Mouse (Mus musculus): Measurements from ENCODE around the gene Mroh8. TPM values are rescaled to one million over a fixed set of nuclear protein-coding genes. Genes with fewer than 3 reads are reported as not detected.
"Not testable (repeated sequence)": the region's sequence is repeated elsewhere in the genome, so short reads cannot be mapped to it uniquely, and the experiment has no call there.

Gene Mroh8
- total RNA-seq, 2 experiments from 2014 or later = not detected

- ATAC-seq (replicated peaks; ENCODE audit: low FRiP score, low TSS enrichment, poor library complexity, severe bottlenecking) = peak; percentile 33
These were observed 75.6 kb downstream of the Mroh8 start for GRCm38 (mm10) chr2:157203459-157204365.

- ATAC-seq (replicated peaks; ENCODE audit: low FRiP score, low TSS enrichment, poor library complexity, severe bottlenecking) = no peak
These were observed 76.3 kb downstream of the Mroh8 start for GRCm38 (mm10) chr2:157203026-157203425.

- no peak for ATAC-seq (replicated peaks; ENCODE audit: low FRiP score, low TSS enrichment, poor library complexity, severe bottlenecking)
These were observed 77.0 kb downstream of the Mroh8 start for GRCm38 (mm10) chr2:157202361-157202760.

- no peak for ATAC-seq (replicated peaks; ENCODE audit: low FRiP score, low TSS enrichment, poor library complexity, severe bottlenecking)
These were observed 78.1 kb downstream of the Mroh8 start for GRCm38 (mm10) chr2:157201081-157201830.

- ATAC-seq (replicated peaks; ENCODE audit: low FRiP score, low TSS enrichment, poor library complexity, severe bottlenecking) = not testable (repeated sequence)
These were observed 80.9 kb downstream of the Mroh8 start for GRCm38 (mm10) chr2:157198405-157198804.

GRCm38 (mm10) chr2:157190651-157191050, 88.7 kb downstream of the Mroh8 start:
- no peak for ATAC-seq (replicated peaks; ENCODE audit: low FRiP score, low TSS enrichment, poor library complexity, severe bottlenecking)

- no peak for ATAC-seq (replicated peaks; ENCODE audit: low FRiP score, low TSS enrichment, poor library complexity, severe bottlenecking)
These were observed 92.1 kb downstream of the Mroh8 start for GRCm38 (mm10) chr2:157187223-157187622.

GRCm38 (mm10) chr2:157186504-157186903, 92.8 kb downstream of the Mroh8 start:
- no peak for ATAC-seq (replicated peaks; ENCODE audit: low FRiP score, low TSS enrichment, poor library complexity, severe bottlenecking)

- peak; percentile 92 for ATAC-seq (replicated peaks; ENCODE audit: low FRiP score, low TSS enrichment, poor library complexity, severe bottlenecking)
These were observed 94.2 kb downstream of the Mroh8 start for GRCm38 (mm10) chr2:157185022-157185660.

- ATAC-seq (replicated peaks; ENCODE audit: low FRiP score, low TSS enrichment, poor library complexity, severe bottlenecking) = no peak
These were observed 101.2 kb downstream of the Mroh8 start for GRCm38 (mm10) chr2:157178167-157178566.

- ATAC-seq (replicated peaks; ENCODE audit: low FRiP score, low TSS enrichment, poor library complexity, severe bottlenecking) = no peak
These were observed 103.1 kb downstream of the Mroh8 start for GRCm38 (mm10) chr2:157176248-157176647.

GRCm38 (mm10) chr2:157174416-157174815, 104.9 kb downstream of the Mroh8 start:
- no peak for ATAC-seq (replicated peaks; ENCODE audit: low FRiP score, low TSS enrichment, poor library complexity, severe bottlenecking)

- ATAC-seq (replicated peaks; ENCODE audit: low FRiP score, low TSS enrichment, poor library complexity, severe bottlenecking) = no peak
These were observed 105.8 kb downstream of the Mroh8 start for GRCm38 (mm10) chr2:157173555-157173954.

GRCm38 (mm10) chr2:157172984-157173383, 106.4 kb downstream of the Mroh8 start:
- ATAC-seq (replicated peaks; ENCODE audit: low FRiP score, low TSS enrichment, poor library complexity, severe bottlenecking) = no peak

- no peak for ATAC-seq (replicated peaks; ENCODE audit: low FRiP score, low TSS enrichment, poor library complexity, severe bottlenecking)
These were observed 108.7 kb downstream of the Mroh8 start for GRCm38 (mm10) chr2:157170626-157171025.

- ATAC-seq (replicated peaks; ENCODE audit: low FRiP score, low TSS enrichment, poor library complexity, severe bottlenecking) = no peak
These were observed 109.2 kb downstream of the Mroh8 start for GRCm38 (mm10) chr2:157170166-157170565.

GRCm38 (mm10) chr2:157166371-157167080, 112.8 kb downstream of the Mroh8 start:
- no peak for ATAC-seq (replicated peaks; ENCODE audit: low FRiP score, low TSS enrichment, poor library complexity, severe bottlenecking)

GRCm38 (mm10) chr2:157165312-157166224, 113.8 kb downstream of the Mroh8 start:
- not testable (repeated sequence) for ATAC-seq (replicated peaks; ENCODE audit: low FRiP score, low TSS enrichment, poor library complexity, severe bottlenecking)
